Mouse (Mus musculus) induced T-regulatory cell, adult 2 months (primary cell): ENCODE measurements around the gene Pdlim4.
A peak's percentile ranks its signal among the peaks of the same experiment; 100 is the strongest.
"Not testable (repeated sequence)": the region's sequence is repeated elsewhere in the genome, so short reads cannot be mapped to it uniquely, and the experiment has no call there.

ENCODE experiments used
- DNase-seq: peaks from one replicate; pipeline ENCODE4 v3.0.0-alpha.2; 2012; ENCODE audit warnings: low read depth

Pdlim4 gene

DNA sequence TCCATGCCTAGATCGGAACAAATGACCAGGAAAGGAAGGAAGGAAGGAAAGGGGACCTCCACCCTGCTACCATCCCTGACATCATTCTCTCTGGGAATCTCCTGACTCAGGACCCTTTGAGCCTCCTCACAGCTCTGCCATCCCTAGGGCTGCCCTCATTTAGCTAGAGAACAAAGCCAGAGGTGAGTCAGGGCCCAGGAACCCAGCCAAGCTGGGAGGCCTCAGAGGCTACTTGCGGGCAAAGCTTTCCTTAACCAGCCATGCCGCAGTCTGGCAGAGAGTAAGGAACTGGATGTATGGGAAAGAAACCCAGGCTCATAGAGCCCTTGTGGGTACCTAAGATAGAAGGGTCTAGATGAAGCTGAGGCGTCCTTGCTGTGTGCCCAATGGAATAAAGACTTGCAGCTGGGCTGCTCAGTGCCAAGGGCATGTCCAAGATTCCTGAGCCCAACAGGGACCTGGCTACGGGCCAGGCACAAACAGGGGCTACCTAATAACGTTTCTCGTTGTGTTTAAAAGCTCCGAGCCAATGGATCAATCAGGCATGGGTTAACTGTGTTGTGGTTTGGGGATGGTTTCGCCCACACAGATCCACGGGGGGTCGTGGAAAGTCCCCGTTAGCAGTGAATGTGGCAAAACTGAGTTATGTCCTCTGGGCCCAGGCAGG lies 6.6 kb downstream of the Pdlim4 start:
- DNase-seq = no peak

DNA sequence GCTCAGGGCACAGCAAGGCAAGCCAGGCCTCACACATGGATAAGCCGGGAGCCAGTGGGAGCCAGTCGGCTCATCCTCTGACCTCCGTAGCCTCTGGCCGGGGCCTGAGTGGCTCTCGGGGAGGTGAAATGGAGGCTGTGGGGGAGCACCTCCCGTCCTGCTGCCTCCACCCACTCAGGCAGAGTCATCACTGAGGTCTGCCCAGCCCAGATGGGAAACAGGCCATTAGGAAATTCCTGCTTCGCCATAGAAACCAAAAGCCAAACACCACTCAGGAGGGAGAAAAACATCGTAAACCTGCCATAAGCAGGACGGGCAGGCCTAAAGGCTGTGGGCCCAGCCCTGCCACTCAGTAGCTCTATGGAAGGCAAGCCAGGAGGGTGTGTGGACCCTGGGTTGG lies 8.5 kb downstream of the Pdlim4 start:
- no peak for DNase-seq

DNA sequence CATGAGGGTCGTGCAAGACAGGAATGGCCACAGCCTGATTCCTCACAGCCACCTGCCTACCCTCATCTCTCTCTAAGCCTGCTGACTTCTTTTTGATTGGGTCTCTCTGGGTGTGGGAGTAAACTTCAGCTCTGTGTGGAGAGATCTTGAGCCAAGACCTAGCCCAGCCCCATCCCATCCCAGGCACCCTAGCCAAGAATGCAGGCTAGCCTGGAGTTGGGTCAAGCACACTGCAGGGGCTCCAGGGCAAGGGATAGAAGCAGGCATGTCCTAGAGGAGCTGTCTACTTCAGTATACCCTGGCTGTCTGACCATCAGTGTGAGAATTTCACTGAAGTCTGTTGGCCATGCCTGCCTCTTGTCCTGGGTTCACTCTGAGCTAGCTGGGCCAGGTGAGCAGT lies 9.3 kb downstream of the Pdlim4 start:
- no peak for DNase-seq

DNA sequence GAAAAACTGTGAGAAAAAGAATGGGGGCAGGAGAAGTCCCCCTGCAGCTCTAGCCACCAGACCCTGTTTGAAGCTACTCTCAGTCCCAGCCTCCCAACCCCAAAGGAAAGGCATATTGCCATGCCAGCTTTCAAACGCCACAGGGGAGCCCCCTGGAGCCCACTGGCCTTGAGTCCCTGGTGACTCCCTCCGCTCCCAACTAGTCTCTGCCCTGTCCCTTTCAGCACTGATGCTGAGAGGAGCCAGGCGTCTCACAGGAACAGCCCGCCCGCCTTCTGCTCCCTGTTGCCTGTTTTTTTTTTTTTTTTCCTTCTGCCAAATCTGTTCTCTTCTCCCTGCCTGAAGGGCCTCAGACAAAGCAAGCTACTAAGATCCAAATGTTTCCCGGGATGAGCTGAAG lies 10.2 kb downstream of the Pdlim4 start:
- no peak for DNase-seq

DNA sequence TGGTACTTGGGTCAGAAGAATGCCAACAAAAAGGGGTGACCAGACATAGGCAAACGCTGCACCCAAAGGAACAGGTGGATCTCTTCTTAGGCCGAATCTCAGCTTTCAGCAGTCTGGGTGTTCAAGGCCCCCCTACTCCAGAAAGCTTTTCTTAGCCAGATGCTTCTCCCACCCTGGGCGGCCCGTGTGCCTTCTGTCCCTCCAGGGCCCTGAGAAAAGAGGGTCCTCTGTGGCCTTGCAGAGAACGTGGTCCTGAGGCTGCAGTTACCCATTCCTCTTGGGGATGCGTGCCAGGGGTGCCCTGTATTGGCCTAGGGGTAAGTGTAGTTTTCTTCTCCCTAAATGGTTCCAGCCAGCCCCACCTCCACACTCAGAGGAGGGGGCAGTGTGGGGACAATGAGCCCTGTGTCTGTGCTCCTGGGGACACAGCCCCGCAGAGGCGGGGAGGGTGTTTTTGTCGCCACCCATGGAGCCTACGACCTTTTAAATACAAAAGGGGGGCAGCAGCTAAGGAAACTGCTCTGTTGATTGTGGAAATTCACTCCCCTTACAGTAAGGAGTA lies 10.7 kb downstream of the Pdlim4 start:
- DNase-seq = no peak

DNA sequence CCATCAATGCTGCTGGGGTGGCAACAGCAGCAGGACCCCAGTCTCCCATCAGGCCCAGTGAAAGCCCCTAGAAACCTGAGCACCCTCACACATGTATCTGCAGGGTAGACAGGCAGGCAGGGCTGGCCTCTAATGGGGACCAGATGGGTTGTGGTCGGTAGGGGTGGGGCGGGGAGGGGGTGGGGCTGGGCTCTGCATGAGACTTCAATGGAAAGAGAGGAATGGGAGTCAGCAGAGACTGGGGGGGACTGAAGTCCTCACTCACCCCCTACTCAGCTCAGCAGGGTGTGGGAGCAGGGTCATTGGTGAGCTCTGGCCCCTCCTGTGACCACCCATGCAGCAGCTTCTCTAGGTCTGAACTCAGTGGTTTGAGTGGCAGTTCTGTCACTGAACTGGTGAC lies 11.4 kb downstream of the Pdlim4 start:
- DNase-seq = no peak

DNA sequence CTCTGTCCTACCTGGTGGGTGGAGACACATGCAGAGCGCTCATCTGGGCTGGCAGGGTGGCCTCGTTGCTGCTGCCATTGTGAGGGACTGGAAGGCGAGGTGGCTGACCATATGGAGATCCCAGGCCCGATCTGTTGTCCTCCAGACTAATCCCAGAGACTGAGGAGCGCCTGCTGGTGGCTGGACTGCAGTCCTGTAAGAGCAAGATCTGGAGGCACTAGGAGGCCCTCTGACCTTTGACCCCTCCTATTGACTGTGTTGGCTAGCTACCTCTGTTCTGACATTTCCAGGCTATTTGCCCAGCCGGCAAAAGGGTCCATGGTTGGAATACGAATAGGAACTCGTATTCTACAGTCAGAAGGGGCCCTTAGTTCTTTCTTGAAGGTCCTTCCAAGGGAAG lies 12.7 kb downstream of the Pdlim4 start:
- DNase-seq = no peak

DNA sequence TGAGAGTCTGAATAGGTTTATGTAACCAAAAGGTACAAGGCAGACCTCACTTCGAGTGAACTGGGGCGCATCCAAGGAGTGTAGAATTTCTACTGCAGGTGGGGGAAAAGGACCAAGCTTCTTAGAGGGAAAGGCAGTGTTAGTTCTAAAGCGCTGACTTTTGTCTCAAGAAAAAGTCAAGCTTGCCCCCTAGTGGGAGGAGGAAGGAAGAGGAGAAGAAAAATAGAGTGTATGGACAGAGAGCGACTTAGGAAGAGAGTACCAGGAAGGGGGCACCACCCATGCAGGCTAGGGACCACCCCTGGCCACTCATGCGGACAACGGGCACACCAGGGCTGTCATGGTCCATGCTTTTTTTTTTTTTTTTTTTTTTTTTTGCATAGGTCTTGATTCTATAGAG lies 14.6 kb downstream of the Pdlim4 start:
- peak; percentile 80 for DNase-seq

DNA sequence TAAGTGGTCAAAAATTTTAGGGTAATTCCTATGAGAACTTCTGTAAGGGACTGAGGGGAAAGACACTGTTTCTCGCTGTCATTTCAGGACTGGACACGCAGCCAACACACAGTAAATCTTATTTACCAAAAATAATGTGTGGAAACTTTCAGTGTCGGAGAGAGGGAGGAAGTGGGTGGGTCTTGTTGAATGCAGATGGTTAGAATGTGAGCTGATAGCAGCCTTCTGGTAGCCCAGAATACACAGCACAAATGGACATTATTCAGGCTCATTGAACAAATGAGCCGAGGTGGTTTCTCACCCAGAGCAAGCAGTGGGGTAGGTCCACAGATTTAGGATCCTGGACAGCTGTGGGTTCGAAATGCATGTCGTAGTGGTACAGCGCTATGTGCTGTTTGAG lies 15.7 kb downstream of the Pdlim4 start:
- no peak for DNase-seq

DNA sequence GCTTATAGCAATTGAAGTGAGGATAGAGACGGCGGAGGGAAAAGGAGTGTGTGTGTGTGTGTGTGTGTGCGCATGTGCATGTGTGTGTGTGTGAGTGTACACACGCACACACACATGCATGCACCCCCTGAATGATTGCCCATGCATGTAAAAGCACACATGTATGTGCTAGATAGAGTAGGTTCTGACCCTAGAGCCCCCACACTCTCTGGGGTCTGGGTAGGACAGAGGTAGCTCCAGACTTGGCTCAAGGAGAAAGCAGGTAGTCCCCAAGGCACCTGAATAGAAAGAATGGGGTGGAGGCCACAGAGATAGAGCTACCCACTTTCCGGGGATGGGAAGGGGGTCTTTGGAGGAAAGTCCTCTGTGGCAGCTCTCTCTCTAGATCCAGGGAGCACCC lies 16.7 kb downstream of the Pdlim4 start:
- no peak for DNase-seq

DNA sequence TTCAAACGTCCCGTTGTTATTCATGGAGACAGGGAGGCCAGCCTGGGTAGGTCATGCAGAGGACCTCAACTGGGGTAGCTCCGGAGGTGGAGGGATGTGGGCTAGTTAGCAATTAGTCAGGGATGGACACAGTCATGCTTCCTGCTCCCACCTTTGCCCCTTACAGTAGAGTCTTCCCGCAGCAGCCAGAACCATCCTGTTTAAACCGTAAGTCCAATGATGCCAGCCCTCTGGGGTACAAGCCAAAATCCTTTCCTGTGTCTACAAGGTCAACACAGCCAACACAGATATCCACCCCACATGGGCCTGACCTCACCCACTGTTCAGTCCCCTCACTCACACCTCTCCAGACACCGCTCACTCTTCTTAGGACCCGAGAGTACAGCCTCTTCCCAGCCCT lies 17.7 kb downstream of the Pdlim4 start:
- DNase-seq = no peak

DNA sequence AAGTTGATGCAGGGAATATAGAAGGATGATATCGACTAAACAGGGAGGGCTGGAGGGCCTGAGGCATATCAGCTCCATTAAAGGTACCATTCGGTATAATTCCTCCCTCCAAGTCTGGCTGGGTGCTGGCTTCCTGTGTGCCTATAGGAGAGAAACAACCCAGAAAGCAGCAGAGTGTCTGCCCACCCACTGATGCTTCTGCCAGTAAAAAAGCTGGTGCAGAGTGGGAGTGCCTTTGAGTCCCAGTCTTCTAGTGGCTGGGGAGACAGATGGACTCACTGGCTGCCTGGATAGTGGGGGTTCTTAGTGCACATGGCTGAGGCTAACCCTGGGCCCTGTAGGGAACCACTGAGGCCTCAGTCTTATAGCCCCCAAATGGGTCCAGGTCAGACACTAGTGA lies 18.6 kb downstream of the Pdlim4 start:
- DNase-seq = no peak

DNA sequence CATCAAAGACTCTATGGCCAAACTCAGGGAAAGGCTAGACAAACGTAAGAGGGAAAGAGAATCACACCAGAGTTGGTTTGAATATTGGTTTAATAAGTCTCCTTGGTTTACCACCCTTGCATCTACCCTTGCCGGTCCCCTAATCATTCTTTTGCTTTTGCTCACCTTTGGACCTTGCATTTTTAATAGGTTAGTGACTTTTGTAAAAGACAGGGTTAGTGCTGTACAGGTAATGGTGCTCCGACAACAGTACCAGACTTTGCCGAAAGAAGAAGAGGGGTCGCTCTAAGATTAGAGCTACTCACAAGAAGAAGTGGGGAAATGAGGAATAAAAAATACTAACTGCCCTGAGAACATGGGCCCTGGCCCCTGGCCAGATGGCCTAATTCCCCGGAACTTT lies 28.1 kb downstream of the Pdlim4 start:
- no peak for DNase-seq

DNA sequence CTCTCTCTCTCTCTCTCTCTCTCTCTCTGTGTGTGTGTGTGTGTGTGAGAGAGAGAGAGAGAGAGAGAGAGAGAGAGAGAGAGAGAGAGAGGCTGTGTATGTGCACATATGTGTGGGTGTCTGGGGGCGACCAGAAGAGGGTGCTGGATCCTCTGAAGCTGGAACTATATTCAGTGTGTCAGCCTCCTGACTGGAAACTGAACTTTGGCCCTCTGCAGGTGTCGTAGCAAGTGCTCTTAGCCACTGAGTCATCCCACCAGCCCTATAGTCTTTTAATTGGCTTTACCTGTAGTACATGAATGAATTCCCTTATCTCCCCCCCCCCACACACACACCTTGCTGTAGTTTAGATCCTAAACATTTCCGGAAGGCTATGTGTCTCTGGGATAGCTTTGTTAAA lies 35.9 kb downstream of the Pdlim4 start:
- not testable (repeated sequence) for DNase-seq

DNA sequence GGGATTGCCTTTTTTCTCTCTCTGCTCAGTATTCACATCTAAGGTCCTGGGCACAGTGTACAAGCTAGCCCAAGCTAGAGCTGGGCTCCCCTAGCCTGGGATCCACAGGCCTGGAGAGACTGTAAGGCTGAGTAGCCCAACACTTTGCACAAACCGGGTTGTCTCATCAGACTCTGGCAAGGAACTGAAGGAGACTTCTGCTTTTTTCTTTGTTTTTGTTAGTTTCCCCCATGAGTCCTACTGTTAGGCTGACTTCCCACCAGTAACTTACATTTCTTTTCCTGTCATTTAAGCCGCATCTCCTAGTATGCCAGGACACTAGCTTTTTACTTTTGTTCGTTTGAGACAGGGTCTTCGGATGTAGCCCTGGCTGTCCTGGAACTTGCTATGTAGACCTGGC lies 39.8 kb downstream of the Pdlim4 start:
- DNase-seq = no peak

DNA sequence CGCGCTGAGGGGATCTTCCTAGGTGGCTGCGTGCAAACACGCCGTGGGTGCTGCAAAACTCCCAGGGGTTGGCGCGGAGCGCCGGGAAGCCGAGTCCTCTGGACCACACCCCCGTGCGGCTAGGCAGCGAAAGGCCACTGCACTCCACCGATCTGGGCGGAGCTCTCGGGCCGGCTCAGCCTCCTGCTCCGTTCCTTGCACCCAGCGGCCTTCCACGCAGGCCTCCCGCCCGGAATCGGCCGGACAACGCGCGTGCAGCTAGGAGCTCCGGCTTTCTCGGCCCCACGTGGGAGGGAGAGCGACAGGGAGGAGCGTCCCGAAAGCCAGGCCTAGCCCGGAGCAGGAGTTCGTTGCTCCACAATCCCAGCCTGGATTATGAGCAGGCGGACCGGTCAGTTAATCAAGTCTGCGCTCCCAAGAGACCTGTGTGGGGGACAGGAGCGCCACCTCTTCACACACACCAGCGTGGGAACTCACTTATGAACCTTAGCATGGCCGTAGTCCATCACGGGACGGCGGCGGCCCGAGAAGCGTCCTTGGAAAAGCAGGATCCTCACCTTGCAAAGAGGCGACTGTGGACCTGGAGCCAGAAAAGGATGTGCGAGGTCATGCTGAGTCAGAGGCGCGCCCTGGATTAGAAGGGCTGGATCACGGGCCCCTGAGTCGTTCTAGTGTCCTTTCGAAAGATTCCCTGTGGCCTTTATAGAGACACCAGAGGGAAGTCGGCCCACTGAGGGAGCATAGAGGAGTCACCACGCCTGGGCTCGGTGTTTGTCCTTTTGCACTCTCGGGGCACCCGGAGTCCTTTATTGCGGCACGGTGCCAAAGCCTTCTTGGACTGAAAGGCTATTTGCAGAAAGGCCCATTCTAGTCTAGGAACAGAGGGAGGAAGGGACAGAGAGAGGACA lies 40.5 kb downstream of the Pdlim4 start, which contains the start of gene Slc22a4:
Slc22a4 (minus strand) TSS at position 47 of the 908 bp plus-strand sequence.
- peak; percentile 54 for DNase-seq

DNA sequence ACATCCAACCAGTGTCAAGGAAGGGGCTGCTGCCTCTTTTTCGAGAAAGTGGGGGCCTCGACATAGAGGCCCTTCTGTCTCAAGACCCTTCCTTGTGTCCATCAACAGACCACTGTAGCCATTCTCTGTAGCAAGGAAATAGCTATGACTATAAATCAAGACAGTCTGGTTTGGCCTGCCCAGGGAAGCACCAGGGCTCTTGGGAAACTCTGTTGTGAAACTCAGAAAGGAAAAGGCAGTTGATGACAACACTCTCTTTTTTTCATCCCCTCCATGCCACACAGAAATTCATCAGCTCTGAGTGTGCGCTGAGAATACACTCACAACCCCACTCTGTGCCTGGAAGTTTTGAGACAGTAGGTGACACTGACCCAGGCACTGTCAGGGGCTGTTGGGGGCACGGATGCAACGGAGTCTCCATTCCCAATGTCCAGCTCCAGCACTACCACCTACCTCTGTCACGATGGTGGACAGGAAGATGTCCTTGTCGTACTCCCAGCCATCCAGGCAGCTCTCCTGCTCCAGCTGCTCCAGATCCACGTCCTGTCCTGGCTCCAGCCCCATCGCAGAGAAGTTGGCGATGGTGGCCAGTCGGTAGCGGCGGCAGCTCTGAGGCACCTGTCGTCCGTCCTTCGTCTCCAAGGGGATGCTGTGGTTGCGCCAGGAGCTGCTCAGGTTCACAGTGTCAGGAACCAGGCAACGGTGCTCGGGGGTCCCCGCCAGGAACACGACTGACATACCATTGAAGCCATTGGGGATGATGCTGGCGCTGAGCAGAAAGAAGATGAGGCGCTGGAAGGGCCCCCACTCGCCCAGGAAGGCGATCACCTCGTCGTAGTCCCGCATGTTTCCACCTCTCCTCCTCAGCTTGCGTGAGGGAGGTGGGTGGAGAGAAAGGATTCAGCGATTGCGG lies 41.4 kb downstream of the Pdlim4 start:
- no peak for DNase-seq

DNA sequence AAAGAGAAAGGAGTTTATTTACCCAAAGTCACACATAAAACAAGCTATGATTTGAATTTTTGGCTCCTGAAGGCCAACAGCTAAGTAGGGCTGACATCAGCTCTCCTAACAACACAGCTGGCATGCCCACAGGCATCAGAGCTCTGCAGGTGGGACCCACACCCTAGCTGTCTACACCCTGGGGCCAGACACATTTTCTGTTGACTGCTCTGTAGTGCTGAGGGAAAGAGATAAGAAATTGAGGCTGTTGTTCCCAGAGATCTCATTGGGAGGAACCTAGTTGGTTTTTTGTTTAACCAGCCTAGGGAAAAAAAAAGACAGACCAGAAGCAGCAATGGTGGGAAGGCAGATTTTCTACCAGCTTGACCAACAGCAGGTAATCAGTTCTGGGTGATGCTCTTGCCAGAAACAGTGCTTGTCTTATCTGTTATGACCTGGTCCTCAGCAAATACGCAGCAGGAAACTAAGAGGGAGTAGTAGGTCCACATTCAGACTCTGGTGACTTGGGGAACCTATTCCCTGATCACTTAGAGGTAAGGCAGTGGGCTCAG lies 42.2 kb downstream of the Pdlim4 start:
- no peak for DNase-seq

DNA sequence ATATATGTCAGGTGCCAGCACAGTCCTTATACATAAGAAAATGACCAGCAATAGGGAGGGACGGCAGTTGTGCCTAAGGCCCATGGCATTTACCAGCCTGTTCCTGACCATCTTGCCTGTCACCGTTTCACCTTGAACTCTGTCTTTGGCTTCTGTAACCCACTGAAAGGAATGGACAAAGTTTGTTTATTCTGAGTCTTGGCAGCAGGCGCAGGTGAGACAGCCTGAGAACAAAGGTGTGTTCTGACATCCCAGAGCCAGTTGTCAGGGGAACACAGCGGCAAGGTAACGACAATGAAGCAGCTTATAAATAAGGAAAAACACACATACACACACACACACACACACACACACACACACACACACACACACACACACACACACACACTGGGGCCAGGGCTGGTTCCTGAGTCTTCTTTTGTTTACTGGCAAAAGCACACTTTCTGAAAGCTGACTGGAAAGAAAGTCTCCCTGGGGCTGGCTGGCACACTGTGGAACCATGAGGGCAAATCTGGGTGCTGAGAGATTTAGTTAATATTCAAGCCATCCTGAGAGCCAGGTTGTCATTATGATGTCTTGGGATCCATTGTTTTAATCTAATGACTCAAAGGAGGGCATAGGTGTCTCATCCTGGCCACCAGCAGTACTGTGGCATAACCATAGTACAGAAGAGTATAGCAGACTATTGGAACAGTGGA lies 47.3 kb downstream of the Pdlim4 start:
- DNase-seq = no peak

DNA sequence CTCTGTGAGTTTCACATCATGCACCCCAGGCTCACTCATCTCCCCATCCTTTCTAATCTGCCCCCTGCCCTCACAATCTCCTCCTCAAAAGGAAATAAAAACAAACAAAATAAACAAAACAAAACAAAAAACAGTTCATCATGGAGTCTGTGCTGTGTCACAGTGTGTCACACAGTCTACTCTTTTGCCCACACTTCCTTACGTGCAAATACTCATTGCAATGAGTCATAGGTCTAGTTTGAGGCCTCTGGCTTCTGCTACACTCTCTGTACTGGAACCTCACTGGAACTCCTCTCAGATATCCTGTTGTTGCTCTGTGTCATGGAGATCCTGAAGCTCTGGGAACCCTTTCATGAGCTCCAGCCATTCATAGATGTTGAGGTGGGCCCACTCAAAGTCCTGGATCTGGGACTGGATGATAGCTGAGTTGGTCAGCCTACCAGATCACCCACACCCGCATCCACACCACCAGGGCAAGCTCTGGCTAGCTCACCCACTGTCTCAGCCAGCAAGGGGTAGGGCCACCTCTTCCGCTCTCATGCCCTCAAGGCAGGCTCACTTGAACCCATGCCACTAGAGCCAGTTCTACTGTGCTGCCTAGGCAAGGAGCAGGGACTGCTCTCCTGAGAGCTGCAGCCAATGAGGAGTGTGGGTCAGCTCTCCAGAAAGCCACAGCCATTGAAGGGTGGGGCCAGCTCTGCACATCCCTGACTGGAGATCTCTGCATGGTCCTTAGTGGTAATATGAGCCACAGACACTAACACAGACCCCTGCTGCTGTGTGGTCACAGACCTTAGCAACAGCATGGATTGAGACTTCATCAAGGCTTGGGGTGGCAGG lies 49.7 kb downstream of the Pdlim4 start:
- DNase-seq = peak; percentile 18
